Mouse (Mus musculus) ES-Bruce4 (cell line): ENCODE measurements around the gene Scube1. TPM values are rescaled to one million over a fixed set of nuclear protein-coding genes. Genes with fewer than 3 reads are reported as not detected.

Experiments
- H3K27ac ChIP-seq: 2 replicates; pipeline ENCODE4 v1.5.1; 2012; ENCODE audit warnings: low read length, inconsistent platforms; ENCODE audit not compliant: insufficient read depth
- H3K27me3 ChIP-seq: 2 replicates; pipeline ENCODE4 v1.6.1; 2012; ENCODE audit warnings: mild to moderate bottlenecking, low read length, inconsistent platforms; ENCODE audit not compliant: control insufficient read depth, poor library complexity, insufficient read depth, severe bottlenecking
- H3K36me3 ChIP-seq: 2 replicates; pipeline ENCODE4 v1.6.1; 2012; ENCODE audit warnings: inconsistent platforms, mild to moderate bottlenecking, low read length, moderate library complexity; ENCODE audit not compliant: control insufficient read depth, poor library complexity, insufficient read depth, severe bottlenecking
- H3K4me1 ChIP-seq: one replicate; pipeline ENCODE4 v1.8.1; 2011; ENCODE audit warnings: low read length; ENCODE audit not compliant: control insufficient read depth, insufficient read depth
- H3K4me3 ChIP-seq: 2 replicates; pipeline ENCODE4 v1.5.1; 2011; ENCODE audit warnings: low read depth, mild to moderate bottlenecking, low read length
- H3K9ac ChIP-seq: 2 replicates; pipeline ENCODE4 v1.6.1; 2012; ENCODE audit warnings: low read depth, mild to moderate bottlenecking, inconsistent platforms; ENCODE audit not compliant: poor library complexity, severe bottlenecking
- H3K9me3 ChIP-seq: replicated peaks from 2 replicates; pipeline ENCODE4 v1.6.1; 2012; ENCODE audit warnings: mild to moderate bottlenecking, low read length, inconsistent platforms; ENCODE audit not compliant: control insufficient read depth, poor library complexity, insufficient read depth, severe bottlenecking
- CTCF ChIP-seq: IDR thresholded peaks from one replicate; pipeline ENCODE4 v1.8.1; 2011; ENCODE audit warnings: low read depth, low read length
- EP300 ChIP-seq: IDR thresholded peaks from 2 replicates; pipeline ENCODE4 v1.6.1; 2011; ENCODE audit warnings: low read depth, low read length; ENCODE audit not compliant: insufficient read depth
- POLR2A ChIP-seq: IDR thresholded peaks from one replicate; pipeline ENCODE4 v1.8.1; 2011; ENCODE audit warnings: low read length; ENCODE audit not compliant: insufficient read depth
- polyA plus RNA-seq: library from polyadenylated mRNA; stranded (reverse); fragments of >200 nt; gene quantifications from 2 replicates; pipeline ENCODE4 v1.2.4, GENCODE M21; 2011; ENCODE audit warnings: low read depth; ENCODE audit not compliant: missing spikeins, insufficient read depth, insufficient read length

Gene Scube1
- polyA plus RNA-seq, 1 experiment, result 0.51 TPM

DNA sequence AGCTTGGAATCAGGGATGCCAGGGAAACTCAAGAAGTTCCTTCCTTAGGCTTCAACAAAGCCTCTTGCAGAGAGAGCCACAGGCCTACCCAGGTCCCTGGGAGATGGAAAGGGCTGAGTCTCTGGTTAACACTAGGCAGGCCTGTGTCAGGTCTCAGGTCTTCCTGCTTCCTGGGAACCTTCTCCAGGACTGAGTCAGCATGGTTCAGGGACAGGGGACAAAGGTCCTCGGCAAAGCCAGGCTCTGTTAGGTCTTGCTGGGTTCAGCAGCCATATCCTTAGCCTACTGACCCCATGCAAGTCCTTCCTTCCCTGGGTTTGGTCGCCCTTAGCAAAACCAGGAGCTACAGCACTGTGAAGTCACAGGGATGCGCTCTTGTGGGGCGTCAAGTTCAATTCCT, 134.0 kb downstream of the Scube1 start:
- Histone ChIP-seq H3K36me3 (peaks cover 8% of the 10 kb centered on the region), H3K27ac (no peak overlapping the region), H3K9ac (no peak overlapping the region), H3K9me3 (no peaks in the 10 kb centered on the region), H3K4me3 (no peak overlapping the region), H3K4me1 (no peaks in the 10 kb centered on the region), H3K27me3 (no peaks in the 10 kb centered on the region)
- TF ChIP-seq POLR2A (no peak), CTCF (no peak), EP300 (no peak)

DNA sequence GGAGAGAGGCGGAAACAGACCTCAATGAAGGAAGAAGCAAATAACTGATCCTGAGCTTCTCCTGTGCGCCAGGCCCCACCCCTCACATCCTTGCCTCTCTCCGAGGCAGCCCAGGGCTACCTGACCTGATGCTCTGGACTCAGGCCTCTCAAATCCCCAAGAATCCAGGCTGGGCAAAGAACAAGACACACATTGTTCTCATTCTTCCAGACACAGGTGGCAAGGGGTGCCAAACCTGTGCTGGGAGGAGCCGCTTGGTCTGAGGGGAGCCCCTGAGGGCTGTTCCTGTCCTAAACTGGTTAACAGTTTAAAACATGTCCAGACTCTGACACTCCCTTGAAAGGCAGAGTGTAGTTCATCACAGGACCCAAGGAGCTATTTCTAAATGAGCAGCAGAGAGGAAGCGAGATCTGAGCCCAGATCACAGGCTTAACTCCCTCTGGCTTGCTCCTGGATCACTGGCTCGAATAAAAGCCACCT, 140.0 kb downstream of the Scube1 start:
- TF ChIP-seq POLR2A, result no peak
- TF ChIP-seq CTCF, result no peak
- TF ChIP-seq EP300, result no peak
- no peak overlapping the region for H3K9ac ChIP-seq
- H3K36me3 ChIP-seq, result peaks cover 25% of the 10 kb centered on the region
- no peaks in the 10 kb centered on the region for H3K9me3 ChIP-seq
- no peak overlapping the region for H3K27ac ChIP-seq
- no peaks in the 10 kb centered on the region for H3K27me3 ChIP-seq
- H3K4me1 ChIP-seq, result no peaks in the 10 kb centered on the region
- H3K4me3 ChIP-seq, result no peak overlapping the region

DNA sequence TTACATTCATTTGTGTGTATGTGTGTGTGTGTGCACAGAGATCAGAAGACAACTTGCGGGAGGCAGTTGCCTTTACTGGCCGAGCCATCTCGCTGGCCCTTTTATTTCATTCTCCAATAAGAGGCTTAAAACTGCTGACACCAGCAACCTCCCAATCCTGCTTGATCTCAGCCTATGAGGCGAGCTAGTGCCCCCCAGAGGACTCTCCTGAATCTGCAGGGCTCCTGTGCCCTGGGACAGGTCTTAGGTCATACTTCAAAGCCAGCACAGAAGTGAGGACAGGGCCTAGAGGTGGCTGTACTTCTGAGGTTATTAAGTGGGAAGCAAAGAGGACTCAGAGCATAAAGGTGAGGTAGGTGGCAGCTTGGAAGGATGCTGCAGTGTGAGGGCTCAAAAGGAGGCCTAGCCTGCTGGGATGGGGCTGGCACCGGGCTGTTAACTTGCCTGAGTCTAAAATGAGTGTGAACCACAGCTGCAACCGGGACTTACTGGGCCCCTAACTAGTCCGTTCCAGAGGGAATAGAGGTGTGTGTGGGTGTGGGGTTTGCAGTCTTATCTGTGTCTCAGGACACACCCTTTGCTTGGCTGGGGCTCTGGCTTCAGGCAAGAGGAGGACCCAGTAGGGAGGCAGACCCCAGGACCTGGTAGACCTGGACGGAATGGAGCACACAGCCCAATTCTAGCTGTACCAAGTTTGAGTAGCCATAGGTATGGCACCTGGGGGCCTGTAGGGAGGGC, 141.2 kb downstream of the Scube1 start:
- no peak overlapping the region for H3K9ac ChIP-seq
- no peak overlapping the region for H3K4me3 ChIP-seq
- H3K4me1 ChIP-seq, result no peaks in the 10 kb centered on the region
- no peaks in the 10 kb centered on the region for H3K9me3 ChIP-seq
- no peaks in the 10 kb centered on the region for H3K27me3 ChIP-seq
- TF ChIP-seq CTCF, result peak; percentile 71
- no peak for TF ChIP-seq EP300
- H3K27ac ChIP-seq, result no peak overlapping the region
- peaks cover 25% of the 10 kb centered on the region for H3K36me3 ChIP-seq

DNA sequence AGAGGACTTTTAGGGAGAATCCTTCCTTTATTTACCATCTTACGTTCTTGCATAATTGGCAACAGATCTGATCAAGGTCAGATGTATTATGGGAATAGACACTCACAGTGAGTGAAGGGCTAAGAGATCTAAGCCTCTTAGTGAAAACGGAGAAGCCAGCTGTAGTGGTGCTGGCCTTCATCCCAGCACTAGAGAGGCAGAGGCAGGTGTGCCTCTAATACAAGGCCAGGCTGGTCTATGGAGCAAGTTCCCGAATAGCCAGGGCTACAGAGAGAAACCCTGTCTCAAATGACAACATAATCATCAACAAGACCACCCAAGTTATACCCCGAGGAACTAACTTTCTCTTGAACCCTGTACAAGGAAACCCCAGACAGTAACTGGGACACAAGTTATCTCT, 141.9 kb downstream of the Scube1 start:
- Histone ChIP-seq H3K9me3 (no peaks in the 10 kb centered on the region), H3K9ac (no peak overlapping the region), H3K27ac (no peak overlapping the region), H3K4me3 (no peak overlapping the region), H3K27me3 (no peaks in the 10 kb centered on the region), H3K36me3 (peaks cover 25% of the 10 kb centered on the region), H3K4me1 (no peaks in the 10 kb centered on the region)
- TF ChIP-seq POLR2A, result no peak
- TF ChIP-seq EP300, result no peak
- no peak for TF ChIP-seq CTCF

DNA sequence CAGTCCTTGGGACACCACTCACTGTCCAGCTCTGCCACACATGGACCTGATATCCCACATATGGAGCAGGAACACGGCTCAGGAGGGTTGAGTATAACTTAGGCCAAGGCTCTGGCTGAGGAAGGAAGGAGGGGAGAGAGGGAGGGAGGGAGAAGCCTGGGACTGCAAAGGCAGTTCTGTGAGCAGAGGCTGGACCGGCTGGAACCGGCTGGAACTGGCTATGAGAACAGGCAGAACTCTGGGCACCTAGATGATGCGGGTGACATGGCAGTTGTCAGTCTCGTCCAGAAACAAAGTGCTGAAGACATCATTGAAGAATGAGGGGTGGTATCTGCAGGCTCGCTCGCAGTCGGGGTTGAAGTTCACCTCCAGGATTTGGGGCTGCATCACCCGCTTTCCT, 148.2 kb downstream of the Scube1 start:
- peaks cover 12% of the 10 kb centered on the region for H3K36me3 ChIP-seq
- H3K27ac ChIP-seq, result no peak overlapping the region
- H3K9ac ChIP-seq, result no peak overlapping the region
- H3K4me1 ChIP-seq, result no peaks in the 10 kb centered on the region
- H3K9me3 ChIP-seq, result no peaks in the 10 kb centered on the region
- H3K27me3 ChIP-seq, result no peaks in the 10 kb centered on the region
- TF ChIP-seq CTCF (no peak), POLR2A (no peak), EP300 (no peak)
- no peak overlapping the region for H3K4me3 ChIP-seq

DNA sequence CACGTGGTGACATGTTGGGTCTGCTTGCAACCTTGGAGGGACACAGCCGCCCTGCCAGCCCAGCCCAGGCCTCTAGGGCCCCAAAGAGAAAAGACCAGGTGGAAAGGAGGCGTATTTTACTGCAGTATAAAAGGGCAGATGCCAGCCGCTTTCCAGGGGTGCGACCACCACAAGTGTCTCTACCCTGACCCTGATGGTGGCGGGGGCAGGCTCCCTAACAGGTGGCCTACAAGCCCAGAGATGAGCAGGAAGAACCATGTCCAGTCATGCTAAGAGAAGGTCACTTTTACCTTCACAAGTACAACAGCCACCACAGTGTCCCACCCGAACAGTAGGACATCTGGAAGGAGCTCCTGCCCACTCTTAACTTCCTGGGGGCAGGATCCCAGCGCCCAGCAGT, 149.3 kb downstream of the Scube1 start:
- no peak overlapping the region for H3K4me3 ChIP-seq
- no peak overlapping the region for H3K9ac ChIP-seq
- H3K36me3 ChIP-seq, result peaks cover 5% of the 10 kb centered on the region
- TF ChIP-seq CTCF (no peak), POLR2A (no peak), EP300 (no peak)
- no peaks in the 10 kb centered on the region for H3K9me3 ChIP-seq
- no peaks in the 10 kb centered on the region for H3K27me3 ChIP-seq
- H3K4me1 ChIP-seq, result no peaks in the 10 kb centered on the region
- H3K27ac ChIP-seq, result no peak overlapping the region
